Mouse (Mus musculus) activated CD4-positive, CD25-positive, alpha-beta regulatory T cell, adult 4 months (primary cell): ENCODE data around the gene Nfib. TPM values are rescaled to one million over a fixed set of nuclear protein-coding genes. Genes with fewer than 3 reads are reported as not detected.

Source experiments
- ATAC-seq: one replicate; pipeline ENCODE4 v1.8.0; 2017
- polyA plus RNA-seq, 2 experiments: library from polyadenylated mRNA; unstranded; fragments of 100-300 nt; shearing (Covaris generic); gene quantifications; one replicate each; pipeline ENCODE4 v1.2.1; 2017

The Nfib gene
- polyA plus RNA-seq, 2 experiments from 2014 or later = 0.09 to 1.1 TPM

DNA sequence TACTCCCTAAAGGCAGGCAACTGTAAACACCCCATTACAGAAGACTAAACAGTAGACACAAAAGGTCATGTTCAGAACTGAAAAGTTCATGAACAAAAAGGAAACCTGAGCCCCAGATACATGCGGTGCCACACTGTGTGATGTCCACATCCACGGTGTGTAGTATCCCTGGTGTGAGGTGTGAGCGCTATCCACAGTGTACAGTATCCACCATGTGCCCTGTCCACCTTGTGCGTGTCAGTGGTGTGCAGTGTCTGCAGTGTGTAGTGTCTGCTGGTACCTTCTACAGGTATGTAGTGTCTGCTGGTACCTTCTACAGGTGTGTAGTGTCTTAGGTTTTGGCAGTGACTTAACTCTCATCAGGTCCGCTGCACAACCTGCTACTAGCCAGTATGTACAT, 248.6 kb downstream of the Nfib start:
- ATAC-seq = no peak

DNA sequence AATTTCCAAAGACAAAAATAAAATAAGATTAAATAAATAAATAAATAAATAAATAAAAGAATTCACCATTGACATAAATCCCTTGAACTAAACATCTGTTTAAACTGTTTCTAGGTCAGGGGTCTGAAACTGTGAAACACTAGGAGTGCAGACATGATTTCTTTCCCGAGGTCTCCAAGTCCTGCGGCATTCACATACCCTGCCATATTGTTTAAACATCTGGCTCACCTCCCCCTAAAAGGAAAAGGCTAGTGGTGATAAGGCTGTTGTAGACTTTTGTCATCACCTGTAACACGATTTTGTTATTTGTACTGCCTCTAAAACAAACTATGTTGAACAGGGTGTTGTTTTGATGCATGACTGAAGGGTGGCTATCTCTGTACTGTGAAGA, 249.2 kb downstream of the Nfib start:
- ATAC-seq = no peak

DNA sequence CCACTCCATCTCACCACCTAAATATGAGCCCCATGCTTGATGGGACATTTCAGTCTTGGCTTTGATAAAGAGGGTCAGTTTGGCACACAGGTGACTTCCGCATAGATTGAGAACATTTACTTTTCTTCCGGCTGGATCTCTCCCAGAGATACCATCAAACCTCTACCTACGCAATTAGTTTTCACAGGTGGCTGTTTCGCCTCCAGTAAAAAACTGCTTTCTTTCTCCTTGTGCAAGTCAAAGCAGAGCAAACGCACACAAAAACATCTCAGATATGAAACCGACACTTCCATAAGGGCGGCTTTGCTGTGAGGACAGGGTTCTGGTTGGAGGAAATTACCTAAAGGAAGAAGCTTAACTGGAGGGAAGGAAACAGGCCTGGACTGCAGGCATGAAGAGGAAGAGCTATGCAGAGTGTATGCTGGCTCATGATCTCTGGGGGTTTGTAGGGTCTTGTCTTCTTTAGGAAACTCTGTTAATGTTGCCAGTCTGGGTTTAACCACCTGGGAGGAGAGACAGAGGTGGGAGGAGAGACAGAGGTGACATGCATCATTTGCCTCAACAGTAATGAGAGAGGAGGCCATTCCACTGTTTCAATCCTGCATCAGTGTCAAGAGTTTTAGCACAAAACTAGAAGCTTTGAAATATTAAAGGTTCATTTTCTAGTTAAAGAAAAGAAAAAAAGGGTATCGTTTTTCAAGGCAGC, 249.8 kb downstream of the Nfib start:
- no peak for ATAC-seq

GRCm38 (mm10) chr4:82454989-82455388, 250.6 kb downstream of the Nfib start:
- ATAC-seq = no peak

GRCm38 (mm10) chr4:82453341-82453740, 252.2 kb downstream of the Nfib start:
- ATAC-seq = no peak

- no peak for ATAC-seq
Observed at GRCm38 (mm10) chr4:82452905-82453304, 252.6 kb downstream of the Nfib start.

DNA sequence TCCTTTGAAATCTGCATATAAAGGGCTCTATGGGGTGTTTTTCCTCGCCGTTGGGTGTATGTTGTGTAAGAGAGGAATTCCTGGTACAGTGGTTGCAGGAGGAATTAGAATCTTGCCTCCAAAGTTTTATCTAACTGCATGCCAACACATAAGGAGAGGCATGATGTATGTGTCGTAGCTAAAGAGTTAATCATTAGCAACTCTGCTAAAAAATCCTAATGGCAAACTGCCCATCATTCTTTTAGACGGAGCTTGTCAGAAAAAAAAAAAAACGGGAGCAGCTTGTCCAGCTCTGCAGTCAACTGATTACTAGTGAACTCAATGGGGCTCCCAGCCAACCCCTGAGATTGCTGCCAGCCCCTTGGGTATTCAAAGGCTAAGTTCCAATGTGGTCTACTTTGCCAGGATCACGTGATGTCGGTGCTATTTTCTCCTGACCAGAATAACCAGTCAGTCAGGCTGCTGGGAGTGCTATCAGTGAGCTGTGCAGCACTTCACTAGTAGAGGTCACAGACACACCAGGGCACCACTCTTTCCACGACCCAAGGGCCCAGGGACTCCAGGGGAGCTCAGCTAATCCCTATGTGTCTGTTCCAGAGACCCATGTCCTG, 258.4 kb downstream of the Nfib start:
- no peak for ATAC-seq

- no peak for ATAC-seq
Observed at GRCm38 (mm10) chr4:82444078-82444477, 261.5 kb downstream of the Nfib start.

- ATAC-seq = no peak
Observed at GRCm38 (mm10) chr4:82443441-82443840, 262.1 kb downstream of the Nfib start.

DNA sequence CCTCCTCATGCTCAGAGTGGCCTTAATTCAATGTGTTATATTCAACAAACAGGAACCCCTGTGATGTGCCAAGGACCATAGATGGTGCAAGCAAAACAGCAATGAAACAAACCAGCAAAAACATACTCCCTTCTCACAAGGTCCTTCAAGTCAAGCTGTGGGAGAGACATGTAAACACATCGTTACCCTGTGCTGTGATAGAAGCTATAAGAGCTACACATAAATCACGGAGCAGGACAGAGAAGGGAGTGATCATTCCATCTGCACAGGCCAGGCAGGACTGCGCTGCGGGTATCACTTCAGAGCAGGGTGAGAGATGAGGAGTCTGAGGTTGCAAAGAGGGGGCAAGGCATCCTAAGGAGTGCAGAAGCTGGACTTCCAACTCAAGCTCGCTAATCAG, 262.5 kb downstream of the Nfib start:
- no peak for ATAC-seq

DNA sequence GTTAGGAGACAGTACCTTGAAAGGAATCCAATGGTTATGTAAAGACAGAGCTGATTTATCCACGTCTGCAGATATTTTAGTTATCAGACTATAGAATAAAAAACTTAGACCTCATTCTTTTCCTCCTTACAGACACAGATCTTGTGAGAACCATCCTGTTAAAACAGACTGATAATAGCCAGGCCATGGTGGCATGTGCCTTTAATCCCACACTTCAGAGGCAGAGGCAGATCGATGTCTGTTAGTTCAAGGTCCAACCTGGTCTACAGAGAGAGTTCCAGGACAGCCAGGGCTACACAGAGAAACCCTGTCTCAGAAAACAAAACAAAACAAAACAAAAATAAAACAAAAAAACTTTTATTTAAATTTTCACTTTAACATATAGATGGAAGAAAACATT, 264.9 kb downstream of the Nfib start:
- ATAC-seq = no peak

GRCm38 (mm10) chr4:82439813-82440212, 265.7 kb downstream of the Nfib start:
- no peak for ATAC-seq

GRCm38 (mm10) chr4:82438631-82439030, 266.9 kb downstream of the Nfib start:
- ATAC-seq = no peak

- ATAC-seq = no peak
Observed at GRCm38 (mm10) chr4:82437533-82438318, 267.8 kb downstream of the Nfib start.

DNA sequence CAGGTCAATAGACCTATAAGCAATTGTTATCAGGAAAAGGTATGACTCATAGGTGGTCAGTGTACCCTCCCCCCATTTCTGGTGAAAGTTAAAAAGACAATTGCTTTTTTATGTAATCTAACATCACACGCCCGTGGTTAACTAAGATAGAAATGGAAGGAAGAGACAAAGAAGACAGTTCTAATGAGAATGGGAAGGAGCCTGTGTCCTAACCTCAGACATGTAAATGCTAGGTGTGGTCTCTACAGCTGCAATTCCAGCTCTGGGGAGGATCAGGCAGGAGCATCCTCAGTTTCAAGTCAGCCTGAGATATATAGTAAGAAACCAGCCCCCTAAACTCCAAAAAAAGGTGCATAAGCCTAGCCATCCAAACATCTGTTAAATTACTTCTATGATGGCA, 268.9 kb downstream of the Nfib start:
- ATAC-seq = no peak

DNA sequence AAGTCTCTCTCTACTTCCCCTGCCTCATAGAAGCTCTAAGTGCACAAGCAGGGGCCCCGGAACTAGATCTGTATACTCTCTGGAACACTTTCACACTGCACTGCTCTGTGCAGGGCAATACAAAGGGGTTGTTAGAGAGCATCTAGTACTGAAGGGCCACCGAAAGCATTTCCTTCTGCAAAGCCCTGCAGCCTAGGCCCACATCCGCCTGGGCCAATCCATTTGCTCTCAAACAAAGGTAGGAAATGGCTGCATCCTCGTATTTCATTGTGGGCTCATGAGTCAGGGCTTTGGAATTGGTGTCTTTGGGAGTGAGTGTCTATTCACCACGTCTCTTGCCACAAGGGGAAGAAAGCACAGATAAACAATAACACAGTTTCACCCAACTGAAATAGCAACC, 269.8 kb downstream of the Nfib start:
- no peak for ATAC-seq

DNA sequence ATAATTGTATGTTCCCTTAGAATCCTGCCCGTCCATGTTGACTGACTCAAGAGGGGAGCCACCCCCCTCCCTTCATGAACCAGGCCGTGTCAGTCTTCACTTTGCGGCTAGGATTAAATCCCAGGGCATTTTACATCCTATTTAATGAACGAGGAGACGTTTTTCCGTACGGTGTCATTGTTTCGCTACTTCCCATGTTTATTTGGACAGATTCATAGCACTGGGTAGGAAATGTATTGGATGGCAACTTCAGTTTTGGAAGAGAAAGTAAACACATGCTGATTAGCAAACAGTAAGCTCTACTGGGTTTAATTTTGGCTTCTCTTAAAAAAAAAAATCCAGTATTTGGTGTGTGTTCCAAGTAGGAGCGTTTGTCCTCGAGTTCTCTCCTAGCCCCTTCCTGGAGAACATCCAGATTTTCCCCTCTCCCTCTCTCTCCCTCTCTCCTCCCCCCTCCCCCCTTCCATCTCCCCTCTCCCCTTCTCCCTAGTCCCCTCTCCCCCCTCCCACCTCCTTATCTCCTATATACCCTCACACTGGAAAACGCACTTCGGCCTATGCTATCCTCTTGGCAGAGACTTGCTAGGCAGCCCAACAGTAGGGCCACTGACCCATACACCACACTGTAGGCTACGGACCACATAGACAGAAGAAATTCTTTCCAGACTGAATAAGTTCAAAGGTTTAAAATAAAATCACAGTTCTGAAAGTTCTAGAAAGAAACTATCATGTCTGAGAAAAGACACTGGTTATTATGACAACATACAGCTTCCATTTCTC, 271.4 kb downstream of the Nfib start:
- no peak for ATAC-seq

- no peak for ATAC-seq
Observed at GRCm38 (mm10) chr4:82431831-82432230, 273.7 kb downstream of the Nfib start.

DNA sequence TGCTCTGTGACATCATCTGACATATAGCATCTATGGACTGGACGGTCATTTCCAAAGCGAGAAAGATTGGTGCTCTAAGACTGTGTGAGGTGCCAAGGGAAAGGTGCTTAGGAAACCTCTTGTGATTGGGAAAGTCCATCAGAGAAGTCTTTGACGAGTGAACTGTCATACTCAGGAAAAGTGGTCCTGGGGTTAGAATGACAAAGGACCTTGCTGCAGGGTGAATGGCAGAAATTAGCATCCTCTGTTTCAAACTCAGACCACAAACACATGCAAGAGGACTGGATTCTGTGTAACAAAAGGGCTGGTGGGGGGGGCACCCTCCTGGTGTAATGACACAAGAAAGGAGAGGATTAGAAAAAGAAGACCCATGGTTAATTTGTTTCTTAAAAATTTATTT, 274.7 kb downstream of the Nfib start:
- ATAC-seq = no peak

- ATAC-seq = no peak
Observed at GRCm38 (mm10) chr4:82426224-82426623, 279.3 kb downstream of the Nfib start.

GRCm38 (mm10) chr4:82418241-82418640, 287.3 kb downstream of the Nfib start:
- ATAC-seq = no peak

DNA sequence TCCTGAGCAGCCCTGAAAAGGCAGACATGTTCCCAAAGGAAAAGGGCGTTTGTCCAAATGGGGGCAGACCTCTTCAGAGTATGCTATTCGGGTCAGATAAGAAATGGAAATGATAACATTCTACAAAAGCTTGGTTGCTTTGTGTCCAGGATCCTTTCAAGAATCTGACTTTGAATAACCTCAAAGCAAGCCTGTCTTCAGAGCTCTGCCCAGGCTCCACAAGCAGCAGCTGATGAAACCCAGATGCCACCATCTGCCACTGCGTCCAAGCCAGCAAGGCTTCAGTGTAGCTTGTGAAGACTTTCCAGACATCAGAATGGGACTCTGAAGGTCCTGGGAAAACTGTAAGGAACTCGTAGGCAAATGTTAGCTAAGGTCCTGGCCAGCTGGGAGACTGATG, 289.7 kb downstream of the Nfib start:
- ATAC-seq = no peak

GRCm38 (mm10) chr4:82412651-82413050, 292.9 kb downstream of the Nfib start:
- no peak for ATAC-seq
